Mouse (Mus musculus) cerebellum, postnatal 10 days (tissue): ENCODE measurements around the gene Pex1.
"Not testable (repeated sequence)": the region's sequence is repeated elsewhere in the genome, so short reads cannot be mapped to it uniquely, and the experiment has no call there.

Experiments
- DNase-seq, 2 experiments: peaks; one replicate each; pipeline ENCODE4 v3.0.0; 2021; ENCODE audit warnings: mixed read lengths in 2 of 2

Pex1 gene

DNA sequence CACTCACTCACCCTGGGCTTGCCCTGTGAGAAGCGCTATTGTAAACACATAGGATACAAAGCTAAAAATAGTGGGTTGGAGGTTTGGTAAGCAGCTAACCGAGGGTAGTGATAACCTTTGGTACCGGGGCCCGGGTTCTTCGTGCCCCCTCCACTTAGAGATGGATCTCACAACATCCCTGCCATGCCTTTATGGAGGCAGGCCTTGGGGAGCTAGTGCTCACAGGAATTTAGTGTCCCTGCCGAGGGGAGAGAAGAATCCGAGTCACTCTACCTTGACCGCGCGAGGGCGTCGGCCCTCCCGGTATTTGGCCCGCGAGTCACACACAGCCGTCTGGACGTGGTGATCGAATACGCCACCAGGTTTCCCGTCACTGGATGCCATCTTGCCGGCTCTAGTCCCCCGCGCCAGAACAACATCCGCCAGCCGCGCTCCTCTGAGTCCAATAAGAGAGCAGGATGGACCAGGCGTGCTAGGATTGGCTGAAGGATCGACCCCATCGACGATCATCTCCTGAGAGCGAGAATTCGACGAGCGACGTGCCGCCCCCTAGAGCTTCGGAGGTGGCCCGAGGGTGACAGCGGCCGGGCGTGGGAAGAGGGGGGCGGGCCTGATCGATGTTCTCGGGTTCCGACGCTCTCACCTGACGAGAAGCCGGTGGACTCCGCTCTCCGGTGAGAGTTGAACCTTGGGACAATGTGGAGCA, at the start of gene Pex1:
Gene Pex1 (plus strand): TSS at position 374 of the 706 bp plus-strand sequence.
- DNase-seq, result peak; percentile 95 to 97

DNA sequence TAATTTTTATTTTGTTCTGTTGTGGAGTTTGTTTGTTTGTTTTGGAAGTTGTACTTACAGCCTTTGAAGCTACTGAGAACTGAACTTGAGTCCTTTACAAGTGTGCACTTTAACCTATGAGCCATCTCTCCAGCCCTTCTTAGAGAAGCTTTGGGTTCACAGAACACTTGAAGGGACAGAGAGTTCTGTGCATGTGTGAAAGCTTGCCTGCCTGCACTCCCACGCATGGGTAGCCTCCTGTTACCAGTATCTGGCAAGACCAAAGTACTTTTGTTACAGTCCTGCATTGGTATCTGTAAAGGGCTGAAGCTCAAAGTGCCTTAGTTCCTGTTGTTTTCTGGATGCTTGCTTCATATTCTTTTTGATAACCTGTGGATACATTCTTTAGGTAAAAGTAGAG, 49.6 kb upstream of the Pex1 start:
- DNase-seq, result no peak

DNA sequence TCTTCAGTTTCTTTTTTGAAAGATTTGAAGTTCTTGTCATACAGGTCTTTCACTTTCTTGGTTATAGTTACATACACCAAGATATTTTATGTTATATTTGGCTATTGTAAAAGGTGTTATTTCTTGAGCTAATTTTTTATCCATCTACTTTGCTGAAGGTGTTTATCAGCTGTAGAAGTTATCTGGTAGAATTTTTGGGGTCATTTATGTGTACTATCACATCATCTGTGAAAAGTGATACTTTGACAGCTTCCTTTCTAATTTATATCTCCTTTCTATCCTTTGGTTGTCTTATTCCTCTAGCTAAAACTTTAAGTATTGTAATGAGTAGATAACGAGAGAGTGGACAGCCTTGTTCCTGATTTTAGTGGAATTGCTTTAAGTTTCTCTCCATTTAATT, 44.4 kb upstream of the Pex1 start:
- no peak for DNase-seq

DNA sequence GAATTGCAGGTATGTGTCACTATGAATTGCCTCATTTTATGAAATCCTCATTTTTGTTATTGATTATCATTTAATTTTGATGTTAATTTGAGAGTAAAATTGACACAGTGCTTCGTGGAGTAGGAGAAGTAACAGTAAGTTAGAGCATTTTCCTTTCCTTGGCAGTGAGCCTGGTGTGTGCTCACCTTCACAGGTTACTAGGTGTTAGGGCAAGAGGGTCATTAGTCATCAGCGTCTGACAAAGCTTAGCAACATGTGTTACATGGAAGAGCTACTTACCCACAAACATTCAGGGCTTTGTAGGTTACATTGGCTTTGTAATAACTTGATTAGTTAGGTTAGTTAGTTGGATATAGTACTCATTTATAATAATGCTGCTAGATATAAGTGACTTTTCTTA, 41.7 kb upstream of the Pex1 start:
- no peak for DNase-seq

DNA sequence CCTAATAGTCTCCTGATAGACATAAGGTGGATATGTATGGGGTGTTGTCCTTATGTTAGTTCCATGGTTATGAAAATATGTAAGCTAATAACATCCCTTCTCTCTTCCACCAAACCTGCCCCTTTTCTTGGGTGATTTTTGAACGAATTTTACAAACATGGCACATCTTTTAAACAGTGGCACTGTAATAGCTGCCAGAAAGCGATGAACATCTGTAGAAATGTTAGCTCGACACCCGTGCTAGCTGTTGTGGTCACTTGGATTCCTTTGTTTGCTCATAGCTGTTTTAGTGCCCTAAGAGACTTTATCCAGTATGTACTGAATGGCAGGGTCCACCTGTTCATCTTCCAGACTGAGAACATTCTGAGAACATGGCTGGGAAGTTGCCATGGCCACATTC, 24.6 kb upstream of the Pex1 start, which contains the start of gene 1700109H08Rik:
Gene 1700109H08Rik (plus strand): TSS at position 301 of the 400 bp plus-strand sequence.
- DNase-seq, result no peak

DNA sequence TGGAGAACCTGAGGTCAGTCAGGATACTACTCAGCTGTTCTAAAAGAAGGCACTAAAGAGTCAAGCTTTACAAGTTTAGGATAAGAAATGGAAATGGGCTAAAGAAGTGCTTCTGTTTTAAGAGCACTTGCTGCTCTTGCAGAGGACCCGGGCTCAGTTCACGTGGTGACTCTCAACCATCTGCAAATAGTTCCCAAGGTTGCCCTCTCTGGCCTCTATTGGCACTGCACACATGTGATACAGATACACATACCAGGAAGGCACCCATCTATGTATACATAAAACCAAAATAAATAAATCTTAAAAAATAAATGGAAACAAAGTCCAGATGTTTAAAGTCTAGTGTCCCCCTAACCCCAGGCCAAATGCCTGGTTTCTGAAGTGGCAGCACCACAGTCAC, 21.0 kb upstream of the Pex1 start:
- no peak for DNase-seq

DNA sequence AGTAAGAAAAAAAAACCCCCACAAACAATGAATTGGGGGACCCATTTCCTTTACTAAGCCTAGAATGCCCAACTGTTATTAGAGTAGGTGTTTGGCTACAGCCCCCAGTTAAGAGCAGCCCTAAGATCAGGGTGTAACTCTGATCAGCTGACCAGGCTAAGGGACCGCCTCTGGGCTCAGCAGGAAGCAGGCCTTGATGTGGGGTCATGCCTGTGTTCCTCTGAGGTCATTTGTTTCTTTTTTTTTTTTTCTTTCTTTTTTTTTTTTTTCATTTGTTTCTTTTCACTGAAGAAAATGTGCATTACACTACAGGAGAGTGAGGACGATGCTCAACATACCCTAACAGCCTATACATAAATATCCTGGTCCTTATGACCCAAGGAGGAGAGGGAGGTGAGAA, 17.9 kb upstream of the Pex1 start:
- no peak for DNase-seq

DNA sequence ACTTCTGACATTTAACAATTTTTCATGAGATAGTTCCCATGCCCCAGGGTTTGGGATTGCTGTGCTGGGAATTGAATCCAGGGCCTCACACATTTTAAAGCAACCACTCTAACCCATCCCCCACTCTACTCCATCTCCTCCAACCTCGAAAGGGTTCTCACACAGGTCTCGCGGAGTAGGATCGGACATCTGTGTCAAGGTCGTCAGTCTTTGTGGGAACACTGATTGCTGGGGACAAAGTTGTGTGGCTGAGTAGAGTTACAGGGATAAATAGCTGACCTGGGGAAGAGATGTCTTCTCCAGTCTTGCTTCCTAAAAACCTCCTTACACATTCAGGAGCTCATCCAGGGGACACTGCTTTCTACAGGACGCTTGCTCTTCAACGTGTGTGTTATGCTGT, 16.8 kb upstream of the Pex1 start:
- DNase-seq, result no peak

DNA sequence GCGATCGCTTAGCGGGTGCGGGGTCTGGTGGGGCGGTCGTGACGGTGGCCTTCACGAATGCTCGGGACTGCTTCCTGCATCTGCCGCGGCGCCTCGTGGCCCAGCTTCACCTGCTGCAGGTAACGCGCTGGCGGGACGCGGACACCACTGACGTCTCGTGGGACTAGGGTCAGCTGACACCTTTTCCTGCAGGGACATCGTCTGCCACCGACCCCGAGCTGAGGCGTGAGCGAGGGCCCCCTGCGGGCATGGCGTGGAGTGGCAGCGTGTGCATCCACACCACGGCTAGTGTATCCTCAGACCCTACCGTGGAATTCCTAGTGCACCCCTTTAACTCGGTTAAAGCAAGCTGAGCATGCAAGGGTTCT, 517 bp downstream of the Pex1 start, which contains the start of gene Rbm48:
Gene Rbm48 (minus strand): TSS at position 187 of the 368 bp plus-strand sequence.
- peak; percentile 90 to 91 for DNase-seq

DNA sequence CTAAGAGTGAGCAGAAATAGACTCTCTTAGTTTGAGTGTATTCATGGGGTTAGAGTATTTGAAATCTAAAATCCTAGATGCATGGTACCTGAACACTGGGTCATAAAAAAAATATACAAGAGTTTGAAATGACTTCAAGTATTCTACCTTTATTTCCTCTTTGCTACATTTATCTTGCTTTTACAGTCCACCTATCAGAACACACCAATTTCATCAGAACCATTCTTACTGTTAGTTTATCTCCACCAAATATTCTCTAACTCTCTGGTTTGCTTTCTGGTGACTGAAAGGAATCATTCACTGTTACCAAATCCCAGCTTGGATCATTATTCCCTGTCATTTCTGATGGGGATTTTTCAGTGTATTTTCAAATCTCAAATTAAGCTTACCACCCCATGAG, 1.3 kb downstream of the Pex1 start:
- DNase-seq, result no peak

DNA sequence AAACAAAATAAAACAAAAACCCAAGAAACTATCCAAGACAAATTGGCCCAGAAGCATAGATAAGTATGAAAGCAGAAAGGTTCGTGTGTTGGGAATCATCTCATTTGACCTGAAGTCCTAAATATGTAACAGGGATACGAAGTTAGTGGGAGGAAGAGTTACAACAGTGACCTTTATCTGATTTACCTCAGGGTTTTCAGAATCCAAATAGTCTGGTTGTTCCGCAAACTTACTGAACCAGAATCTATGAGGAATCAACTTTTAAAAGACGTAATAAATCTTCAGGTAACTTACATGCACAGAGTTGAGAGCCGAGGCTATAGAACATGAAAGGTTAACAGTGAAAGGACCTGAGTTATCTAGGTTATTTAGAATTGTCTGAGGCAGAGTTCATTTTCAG, 2.9 kb downstream of the Pex1 start:
- no peak for DNase-seq

DNA sequence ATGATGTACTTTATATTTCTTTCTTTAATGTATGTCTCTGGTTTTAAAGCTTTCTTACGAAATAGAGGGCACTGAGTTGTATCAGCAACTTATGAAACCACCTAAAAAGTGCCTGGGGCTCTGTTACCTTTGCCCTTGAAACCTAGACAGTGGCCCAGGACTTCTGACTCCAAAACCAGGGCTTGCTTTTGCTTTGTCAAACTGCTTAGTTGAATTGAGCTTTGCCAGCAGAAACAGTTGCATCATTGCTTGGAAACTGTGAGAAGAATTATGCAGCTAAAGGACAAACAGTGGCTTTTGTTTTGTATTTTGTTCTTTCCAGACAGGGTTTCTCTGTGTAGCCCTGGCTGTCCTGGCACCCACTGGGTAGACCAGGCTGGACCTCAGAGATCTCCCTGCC, 4.4 kb downstream of the Pex1 start:
- no peak for DNase-seq

DNA sequence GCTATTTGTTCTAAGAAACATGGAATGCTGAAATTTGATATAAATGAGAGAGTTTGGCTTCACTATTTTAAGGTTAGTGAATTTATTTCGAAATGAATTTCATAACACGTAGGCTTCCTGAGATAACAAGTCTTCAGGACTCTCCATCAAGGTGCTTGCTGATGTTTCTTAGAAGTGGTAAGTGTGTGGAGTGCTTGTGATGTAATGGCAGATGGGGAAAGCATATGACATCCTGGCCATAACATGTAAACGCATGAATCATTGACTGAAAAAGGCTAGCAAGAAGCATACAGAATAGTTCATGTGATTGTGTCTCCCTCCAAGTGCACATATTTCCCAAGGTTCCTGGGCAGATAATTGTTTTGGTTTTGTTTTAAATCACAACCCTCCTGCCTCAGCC, 4.9 kb downstream of the Pex1 start:
- DNase-seq, result no peak

DNA sequence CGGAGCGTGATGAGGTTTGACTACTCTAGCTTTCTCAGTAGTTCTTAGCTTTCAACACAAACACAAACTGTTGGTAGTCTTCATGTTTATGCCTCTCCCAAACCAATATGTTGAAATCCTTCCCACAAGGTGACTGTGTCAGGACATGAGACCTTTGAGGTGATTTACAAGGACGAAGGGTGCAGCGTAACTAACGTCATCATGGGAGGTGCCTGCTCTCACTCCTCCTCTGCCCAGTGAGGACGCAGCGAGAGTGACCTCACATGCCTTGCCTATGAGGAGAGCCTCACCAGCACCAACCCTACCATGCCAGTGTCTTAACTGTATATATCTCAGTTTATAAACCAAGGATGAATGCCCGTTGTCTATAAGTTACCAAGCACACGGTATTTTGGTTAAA, 11.2 kb downstream of the Pex1 start:
- no peak for DNase-seq

DNA sequence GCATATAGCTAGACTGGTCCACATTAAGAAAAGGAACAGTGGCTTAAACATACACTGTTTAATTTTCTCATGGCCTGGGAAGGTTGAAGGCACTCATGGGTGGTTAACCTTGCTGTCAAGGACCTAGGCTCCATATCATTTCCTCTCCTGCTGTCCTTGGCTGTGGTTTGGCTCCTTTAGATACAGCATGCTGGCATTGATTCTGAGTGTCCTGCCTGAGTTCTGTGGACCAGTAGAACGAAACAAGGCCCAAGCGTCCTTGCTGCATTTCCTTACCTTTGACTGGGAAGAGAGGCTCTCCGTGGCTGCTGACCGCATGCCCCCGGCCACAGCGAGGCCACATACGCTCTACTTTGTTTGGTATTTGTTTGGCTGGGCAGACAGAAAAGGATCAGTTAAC, 13.4 kb downstream of the Pex1 start:
- DNase-seq, result no peak

DNA sequence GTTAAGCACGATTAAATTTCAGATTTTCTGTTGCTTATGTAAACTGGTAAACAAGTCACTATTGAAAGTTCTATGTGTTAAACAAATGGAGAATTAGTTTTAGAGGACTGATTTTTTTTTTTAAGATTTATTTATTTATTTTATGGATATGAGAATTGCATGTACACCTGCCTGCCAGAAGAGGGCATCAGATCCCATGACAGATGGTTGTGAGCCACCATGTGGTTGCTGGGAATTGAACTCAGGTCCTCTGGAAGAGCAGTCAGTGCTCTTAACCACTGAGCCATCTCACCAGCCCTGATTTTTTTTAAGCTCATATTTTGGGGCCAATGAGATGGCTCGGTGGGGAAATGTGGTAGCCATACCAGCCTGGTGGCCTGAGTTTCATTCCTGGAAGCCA, 16.0 kb downstream of the Pex1 start:
- DNase-seq, result not testable (repeated sequence)

DNA sequence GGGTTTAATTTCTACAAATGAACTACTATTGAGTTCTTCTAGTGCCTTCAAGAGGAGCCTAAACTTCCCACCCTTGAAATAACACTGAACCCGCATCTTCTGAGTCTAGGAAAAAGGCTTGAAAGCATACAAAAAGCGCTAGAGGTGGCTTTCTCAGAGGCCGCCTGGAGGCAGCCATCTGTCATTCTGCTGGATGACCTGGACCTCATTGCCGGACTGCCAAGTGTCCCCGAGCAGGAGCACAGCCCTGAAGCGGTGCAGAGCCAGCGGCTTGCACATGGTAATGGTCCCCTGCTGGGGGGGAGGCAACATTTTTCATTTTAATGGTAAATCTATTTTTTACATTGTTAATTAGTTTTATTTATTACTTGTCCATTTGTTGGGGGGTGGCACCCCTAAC, 24.6 kb downstream of the Pex1 start:
- peak; percentile 58 to 78 for DNase-seq

DNA sequence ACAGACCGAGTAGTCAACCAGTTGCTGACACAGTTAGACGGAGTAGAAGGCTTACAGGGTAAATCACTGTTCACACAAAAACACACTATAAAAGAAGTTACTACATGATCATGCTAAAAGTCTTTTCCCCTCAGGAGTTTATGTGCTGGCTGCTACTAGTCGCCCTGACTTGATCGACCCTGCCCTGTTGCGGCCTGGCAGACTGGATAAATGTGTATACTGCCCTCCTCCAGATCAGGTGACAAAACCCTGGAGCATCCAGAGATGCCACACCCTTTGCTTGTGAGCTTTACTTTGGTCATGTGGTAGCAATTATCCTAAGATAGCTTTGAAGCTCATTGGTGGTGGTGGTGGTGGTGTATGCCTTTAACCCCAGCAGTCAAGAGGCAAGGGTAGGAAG, 34.2 kb downstream of the Pex1 start:
- DNase-seq, result no peak

DNA sequence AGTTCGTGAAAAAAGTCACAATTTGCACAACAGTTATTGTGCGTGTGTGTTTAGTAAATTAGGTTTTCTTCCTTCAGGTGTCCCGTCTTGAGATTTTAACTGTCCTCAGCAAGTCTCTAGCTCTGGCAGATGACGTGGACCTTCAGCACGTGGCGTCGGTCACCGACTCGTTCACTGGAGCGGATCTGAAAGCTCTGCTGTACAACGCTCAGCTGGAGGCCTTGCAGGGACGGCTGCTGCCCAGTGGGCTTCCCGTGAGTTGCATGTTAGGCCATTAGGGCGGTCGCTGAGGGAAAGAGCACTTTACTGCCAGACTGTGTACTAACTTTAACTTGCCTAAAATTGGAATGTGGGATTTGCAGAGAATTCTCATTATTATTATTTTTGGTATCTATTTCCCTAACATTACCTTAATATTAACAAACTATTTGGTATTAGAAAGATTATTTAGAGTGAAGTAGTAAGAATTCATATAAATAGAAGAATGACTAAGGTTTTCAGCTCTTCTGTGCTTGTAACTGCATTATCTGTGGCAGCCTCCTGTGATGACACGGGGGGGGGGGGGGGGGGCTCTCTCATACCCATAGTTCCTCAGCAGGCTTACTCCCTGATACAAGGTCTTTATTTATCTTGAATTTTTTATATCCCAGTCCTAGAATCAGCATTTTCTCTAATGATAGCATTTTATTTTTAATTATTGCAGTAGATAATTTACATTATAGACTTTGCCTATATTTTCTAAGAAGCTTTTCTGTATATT, 35.8 kb downstream of the Pex1 start:
- no peak for DNase-seq

DNA sequence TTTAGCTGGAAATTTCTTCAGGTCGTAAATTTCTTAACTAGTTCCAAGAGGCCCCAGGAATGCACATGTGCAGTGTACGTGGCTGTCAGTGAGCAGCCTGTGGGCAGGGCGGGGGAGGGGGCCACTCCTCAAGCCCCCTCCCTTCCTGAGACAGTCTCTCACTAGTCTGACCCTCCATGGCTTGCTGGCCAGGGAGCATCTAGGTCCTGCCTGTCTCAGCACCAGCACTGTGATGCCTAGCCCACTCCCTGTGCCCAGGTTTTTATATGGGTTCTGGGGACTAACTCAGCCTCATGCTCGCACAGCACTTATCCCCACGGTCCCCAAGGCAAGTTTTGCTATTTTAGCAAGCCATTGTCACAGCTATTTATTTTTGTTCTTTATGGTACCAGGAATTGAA, 36.4 kb downstream of the Pex1 start:
- DNase-seq, result no peak

DNA sequence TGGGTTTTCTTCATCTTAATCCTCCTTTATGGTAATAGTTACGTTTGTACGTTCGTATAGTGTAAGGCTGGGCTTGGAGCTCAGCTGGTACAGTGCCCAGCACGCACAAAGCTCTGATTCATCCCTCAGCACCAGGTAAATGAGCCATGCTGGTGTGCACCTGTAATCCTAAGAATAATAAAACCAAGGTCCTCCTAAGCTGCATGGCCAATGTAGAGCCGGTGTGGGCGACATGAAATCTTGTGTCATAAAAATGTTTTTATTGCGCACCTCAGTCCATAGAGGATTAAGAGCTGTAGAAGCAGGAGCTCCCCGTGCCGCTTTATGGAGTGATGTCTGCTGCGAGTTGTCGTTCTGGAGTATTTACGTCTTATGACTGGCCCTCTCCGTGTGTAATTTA, 37.4 kb downstream of the Pex1 start:
- no peak for DNase-seq

DNA sequence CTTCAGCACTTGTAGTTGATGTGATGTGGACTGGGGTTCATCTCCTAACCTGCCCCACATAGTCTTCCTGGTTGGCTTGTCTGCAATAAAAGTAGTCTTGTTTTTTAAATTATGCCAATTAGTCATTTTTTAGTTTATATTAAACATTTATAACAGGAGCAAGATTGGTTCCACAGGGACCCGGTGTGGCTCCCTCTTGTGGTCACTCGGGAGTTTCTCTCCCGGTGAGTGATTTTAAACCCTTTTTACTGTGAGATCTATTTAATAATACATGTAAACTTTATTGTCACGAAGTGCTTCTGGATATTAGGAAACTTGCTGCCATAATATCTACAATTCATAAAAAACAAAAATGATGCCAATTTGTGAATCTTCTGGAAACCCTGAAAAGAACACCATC, 38.1 kb downstream of the Pex1 start:
- DNase-seq, result peak; percentile 26 to 34

DNA sequence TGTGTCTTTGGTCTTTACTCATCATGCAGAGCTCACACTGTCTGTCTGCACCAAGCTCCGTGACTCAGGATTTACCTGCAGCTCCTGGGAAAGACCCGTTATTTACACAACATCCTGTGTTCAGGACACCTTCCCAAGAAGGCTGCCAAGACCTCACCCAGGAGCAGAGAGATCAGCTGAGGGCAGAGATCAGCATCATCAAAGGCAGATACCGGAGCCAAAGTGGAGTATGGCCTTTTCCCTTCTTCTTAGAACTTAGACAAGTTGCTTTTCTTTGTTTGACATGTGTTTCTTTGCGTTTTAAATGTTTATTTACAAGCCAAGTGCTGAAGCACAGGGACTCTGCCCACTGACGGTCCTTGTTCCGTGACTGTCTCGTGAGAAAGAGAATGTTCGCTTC, 39.4 kb downstream of the Pex1 start:
- DNase-seq, result no peak

DNA sequence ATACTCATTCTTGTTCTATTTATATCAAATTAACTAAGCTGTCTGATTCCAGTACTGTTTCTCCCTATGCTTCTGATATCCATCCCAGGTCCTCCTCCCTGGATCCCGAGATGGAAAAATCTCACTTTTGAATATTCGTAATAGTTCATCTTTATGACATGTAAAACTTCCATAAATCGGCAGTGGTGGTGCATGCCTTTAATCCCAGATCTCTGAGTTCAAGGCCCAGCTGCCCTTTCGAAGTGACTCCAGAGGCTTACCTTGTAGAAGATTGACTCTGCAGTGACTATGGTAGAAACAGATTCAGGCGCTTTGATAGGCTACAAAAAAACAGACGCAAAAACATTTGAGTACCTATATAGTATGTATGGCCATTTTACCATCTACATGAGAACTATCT, 48.8 kb downstream of the Pex1 start:
- no peak for DNase-seq

DNA sequence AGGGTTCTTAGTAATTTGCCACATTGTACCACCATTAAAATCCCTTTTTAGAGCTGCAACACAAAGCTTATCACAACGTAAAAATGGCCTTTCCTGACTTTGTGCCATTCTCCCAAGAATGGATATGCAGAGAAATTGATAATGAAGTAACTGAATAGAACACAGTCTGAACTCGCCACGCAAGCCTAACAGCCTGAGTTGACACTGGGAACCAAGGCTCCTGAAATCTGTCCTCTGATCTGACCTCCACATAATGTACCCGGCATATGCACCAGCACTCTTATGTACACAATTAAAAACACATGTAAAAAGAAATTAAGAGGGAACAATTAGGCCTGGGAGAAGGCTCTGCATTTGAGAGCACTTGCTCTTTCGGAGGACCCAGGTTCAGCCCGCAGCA, 49.5 kb downstream of the Pex1 start:
- no peak for DNase-seq
